Mouse (Mus musculus) lung, postnatal 0 days (tissue): ENCODE results near the gene Stk11.

ENCODE experiments used
- CTCF ChIP-seq: IDR thresholded peaks from 2 replicates; pipeline ENCODE4 v1.5.1; 2016; ENCODE audit warnings: antibody characterized with exemption, mild to moderate bottlenecking
- EP300 ChIP-seq: IDR thresholded peaks from 2 replicates; pipeline ENCODE4 v1.6.1; 2016; ENCODE audit warnings: antibody characterized with exemption, mild to moderate bottlenecking, control low read depth

GRCm38 (mm10) chr10:80129846-80130245 is 14.2 kb downstream of the Stk11 start:
- TF ChIP-seq CTCF (no peak), EP300 (no peak)
